Mouse (Mus musculus): ENCODE measurements around the gene Rdh16f1. TPM values are rescaled to one million over a fixed set of nuclear protein-coding genes. Genes with fewer than 3 reads are reported as not detected.
"Not testable (repeated sequence)": the region's sequence is repeated elsewhere in the genome, so short reads cannot be mapped to it uniquely, and the experiment has no call there.

Gene Rdh16f1
- polyA plus RNA-seq, 1 experiment from 2014 or later: 0.18 TPM

DNA sequence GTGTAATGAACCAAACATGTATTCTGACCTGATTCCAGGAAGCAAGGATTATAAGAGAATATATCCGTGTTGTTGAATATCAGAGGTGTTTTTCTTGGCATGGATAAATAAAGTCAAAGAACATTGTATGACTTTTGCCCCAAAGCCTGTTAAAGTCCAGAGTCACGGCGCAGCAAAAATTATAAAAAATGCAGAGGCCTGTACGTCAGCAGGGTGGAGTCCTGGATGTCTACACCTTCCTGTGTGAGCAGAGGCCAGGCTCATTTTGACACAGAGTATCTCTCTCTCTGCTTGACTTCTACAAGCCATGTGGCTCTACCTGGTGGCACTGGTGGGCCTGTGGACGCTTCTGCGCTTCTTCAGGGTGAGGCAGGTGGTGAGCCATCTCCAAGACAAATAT is 41.3 kb downstream of the Rdh16f1 start, which contains the start of gene Rdh16:
Gene Rdh16 (plus strand): TSS at position 262 of the 400 bp plus-strand sequence.
- H3K4me3 ChIP-seq: no peak within 1 kb of the TSS
- no peak for ATAC-seq
- no peaks in the 10 kb centered on the region for H3K36me3 ChIP-seq
- no peaks in the 10 kb centered on the region for H3K9me3 ChIP-seq (replicated peaks)
- no peak within 1 kb of the TSS for H3K4me2 ChIP-seq
- 65% methylated on average over 6 of the region's 6 CpGs for WGBS (ENCODE audit: insufficient replicate concordance)
- no peak within 1 kb of the TSS for H3K27ac ChIP-seq
- no peaks in the 10 kb centered on the region for H3K27me3 ChIP-seq (replicated peaks)
- H3K4me1 ChIP-seq: no peaks in the 10 kb centered on the region
- H3K9ac ChIP-seq: no peak within 1 kb of the TSS

- 69% methylated on average over 2 of the region's 2 CpGs for WGBS (ENCODE audit: insufficient replicate concordance)
Observed at GRCm38 (mm10) chr10:127801612-127802011, 42.0 kb downstream of the Rdh16f1 start.

DNA sequence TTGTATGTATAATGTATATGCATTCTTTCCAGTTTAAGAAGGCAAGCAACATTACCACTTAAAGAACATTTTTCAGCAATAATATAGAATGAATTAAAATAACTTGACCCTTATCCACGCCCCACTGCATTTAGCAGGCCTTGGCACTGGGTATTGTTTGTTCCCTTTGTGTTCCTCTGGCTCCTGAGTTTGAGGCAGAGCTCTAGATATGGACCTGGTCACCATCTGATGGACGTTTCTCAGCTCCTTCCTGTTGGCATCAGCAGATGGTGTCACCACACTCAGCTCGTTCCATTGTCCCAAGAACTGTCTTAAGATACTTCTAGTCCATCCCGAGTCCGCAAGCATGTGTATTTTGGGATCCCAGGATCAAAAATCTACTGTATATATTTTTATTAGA is 42.6 kb downstream of the Rdh16f1 start:
- Histone ChIP-seq H3K36me3 (no peaks in the 10 kb centered on the region), H3K4me2 (no peak overlapping the region), H3K9ac (no peak overlapping the region), H3K4me3 (no peak overlapping the region), H3K27me3 (replicated peaks) (no peaks in the 10 kb centered on the region), H3K4me1 (no peaks in the 10 kb centered on the region), H3K9me3 (replicated peaks) (no peaks in the 10 kb centered on the region), H3K27ac (no peak overlapping the region)
- ATAC-seq: no peak
- WGBS (ENCODE audit: insufficient replicate concordance): 58% methylated on average over 5 of the region's 5 CpGs

More at GRCm38 (mm10) chr10:127801612-127802011, 42.0 kb downstream of the Rdh16f1 start:
- no peaks in the 10 kb centered on the region for H3K36me3 ChIP-seq
- no peak overlapping the region for H3K27ac ChIP-seq
- H3K4me1 ChIP-seq: no peaks in the 10 kb centered on the region
- H3K4me3 ChIP-seq: no peak overlapping the region
- H3K27me3 ChIP-seq (replicated peaks): no peaks in the 10 kb centered on the region
- H3K9ac ChIP-seq: no peak overlapping the region
- ATAC-seq: no peak
- H3K9me3 ChIP-seq (replicated peaks): no peaks in the 10 kb centered on the region
- H3K4me2 ChIP-seq: no peak overlapping the region

- H3K36me3 ChIP-seq: no peaks in the 10 kb centered on the region
- H3K4me1 ChIP-seq: no peaks in the 10 kb centered on the region
- no peak overlapping the region for H3K4me2 ChIP-seq
- no peak overlapping the region for H3K4me3 ChIP-seq
- no peaks in the 10 kb centered on the region for H3K9me3 ChIP-seq (replicated peaks)
- ATAC-seq: no peak
- no peak overlapping the region for H3K9ac ChIP-seq
- WGBS (ENCODE audit: insufficient replicate concordance): 63% methylated on average over 7 of the region's 7 CpGs
- H3K27ac ChIP-seq: no peak overlapping the region
- H3K27me3 ChIP-seq (replicated peaks): no peaks in the 10 kb centered on the region
Observed at GRCm38 (mm10) chr10:127804416-127804815, 44.8 kb downstream of the Rdh16f1 start.

- Histone ChIP-seq H3K9me3 (replicated peaks) (peaks cover 1% of the 10 kb centered on the region; the same call in 1 of the 2 replicates), H3K27ac (no peak overlapping the region), H3K4me2 (no peak overlapping the region), H3K27me3 (replicated peaks) (no peaks in the 10 kb centered on the region), H3K36me3 (no peaks in the 10 kb centered on the region), H3K9ac (no peak overlapping the region), H3K4me1 (no peaks in the 10 kb centered on the region), H3K4me3 (no peak overlapping the region)
- no peak for ATAC-seq
Observed at GRCm38 (mm10) chr10:127815888-127816287, 56.3 kb downstream of the Rdh16f1 start.

- H3K4me1 ChIP-seq; H3K4me3 ChIP-seq; H3K27me3 ChIP-seq (replicated peaks); ATAC-seq; H3K4me2 ChIP-seq; H3K27ac ChIP-seq; H3K9me3 ChIP-seq (replicated peaks); H3K9ac ChIP-seq; H3K36me3 ChIP-seq: not testable (repeated sequence)
- 50% methylated on average over 4 of the region's 4 CpGs for WGBS (ENCODE audit: insufficient replicate concordance)
Observed at GRCm38 (mm10) chr10:127817268-127817910, 57.8 kb downstream of the Rdh16f1 start.

DNA sequence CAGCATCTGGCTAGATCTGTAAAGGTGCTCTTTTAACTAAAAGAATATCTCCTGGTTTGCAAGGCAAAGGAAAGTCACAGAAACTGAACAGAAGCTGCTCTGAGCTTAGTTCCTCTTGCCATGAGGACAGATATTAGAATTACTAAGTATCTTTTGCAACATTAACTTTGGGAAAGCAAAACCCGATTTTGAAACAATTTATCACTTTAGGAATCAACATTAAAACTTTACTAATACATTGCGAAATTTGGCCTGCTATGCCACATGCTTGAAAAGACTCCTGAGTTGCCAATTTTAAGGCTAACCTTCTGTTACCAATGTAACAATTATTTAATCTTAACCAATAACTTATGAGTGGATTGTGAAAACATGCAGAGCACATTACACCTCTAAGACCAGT is 62.2 kb downstream of the Rdh16f1 start:
- not testable (repeated sequence) for H3K4me3 ChIP-seq; H3K9me3 ChIP-seq (replicated peaks); H3K27ac ChIP-seq; H3K9ac ChIP-seq; H3K4me1 ChIP-seq; H3K27me3 ChIP-seq (replicated peaks); H3K36me3 ChIP-seq; ATAC-seq; H3K4me2 ChIP-seq
- WGBS (ENCODE audit: insufficient replicate concordance): 62% methylated on average over 2 of the region's 2 CpGs

- ATAC-seq: no peak
- no peak overlapping the region for H3K4me2 ChIP-seq
- no peaks in the 10 kb centered on the region for H3K4me1 ChIP-seq
- no peaks in the 10 kb centered on the region for H3K36me3 ChIP-seq
- no peak overlapping the region for H3K9ac ChIP-seq
- 54% methylated on average over 6 of the region's 6 CpGs for WGBS (ENCODE audit: insufficient replicate concordance)
- H3K9me3 ChIP-seq (replicated peaks): 0 out of 2 replicates have a peak, but pooled peaks cover 3% of the 10 kb centered on the region
- H3K27ac ChIP-seq: no peak overlapping the region
- H3K4me3 ChIP-seq: no peak overlapping the region
- no peaks in the 10 kb centered on the region for H3K27me3 ChIP-seq (replicated peaks)
Observed at GRCm38 (mm10) chr10:127825386-127825785, 65.8 kb downstream of the Rdh16f1 start.

DNA sequence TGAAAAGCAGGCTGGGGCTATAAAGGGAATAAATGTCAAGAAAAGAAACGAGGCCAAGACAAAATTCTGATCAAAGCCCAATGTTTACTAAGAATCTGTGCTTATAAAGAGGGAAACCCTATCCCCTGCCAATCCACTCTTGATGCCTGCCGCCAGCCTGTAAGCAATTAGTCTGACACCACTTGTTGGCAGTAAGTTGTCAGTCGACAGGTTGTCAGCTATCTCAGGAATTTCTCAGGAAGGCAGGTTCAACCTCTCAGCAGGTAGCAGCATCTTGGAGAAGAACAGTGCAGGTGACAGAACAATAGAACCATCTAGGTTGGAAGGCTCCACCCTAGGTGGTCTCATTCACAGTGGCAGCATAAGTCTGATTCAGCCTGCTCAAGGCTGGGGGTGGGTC is 69.5 kb downstream of the Rdh16f1 start:
- no peak overlapping the region for H3K4me3 ChIP-seq
- no peak overlapping the region for H3K27ac ChIP-seq
- no peaks in the 10 kb centered on the region for H3K36me3 ChIP-seq
- no peaks in the 10 kb centered on the region for H3K27me3 ChIP-seq (replicated peaks)
- ATAC-seq: no peak
- no peaks in the 10 kb centered on the region for H3K9me3 ChIP-seq (replicated peaks)
- H3K9ac ChIP-seq: no peak overlapping the region
- no peaks in the 10 kb centered on the region for H3K4me1 ChIP-seq
- 67% methylated on average over 3 of the region's 3 CpGs for WGBS (ENCODE audit: insufficient replicate concordance)
- no peak overlapping the region for H3K4me2 ChIP-seq

GRCm38 (mm10) chr10:127834186-127834585 is 74.6 kb downstream of the Rdh16f1 start:
- H3K36me3 ChIP-seq; H3K4me2 ChIP-seq; H3K4me3 ChIP-seq; H3K9me3 ChIP-seq (replicated peaks); H3K27ac ChIP-seq; H3K27me3 ChIP-seq (replicated peaks); H3K4me1 ChIP-seq; H3K9ac ChIP-seq; ATAC-seq: not testable (repeated sequence)
- WGBS (ENCODE audit: insufficient replicate concordance): 73% methylated on average over 1 of the region's 1 CpGs

DNA sequence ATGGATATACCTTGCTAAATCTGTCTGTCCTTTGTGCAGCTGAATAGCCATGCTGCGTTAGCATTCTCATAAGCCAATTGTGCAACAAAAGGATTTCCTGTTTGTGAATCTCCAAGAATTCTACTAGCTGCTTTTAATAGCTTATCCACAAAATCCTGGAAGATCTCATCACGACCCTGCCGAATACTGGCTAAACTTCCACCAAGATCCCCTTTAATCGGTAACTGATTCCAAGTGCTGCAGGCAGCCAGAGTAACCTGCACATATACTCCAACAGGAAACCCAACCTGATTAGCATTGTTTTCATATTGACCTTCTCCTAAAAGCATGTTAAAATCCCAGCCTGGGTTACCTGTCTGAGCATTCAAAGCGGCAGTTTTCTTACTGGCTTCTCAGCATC is 75.7 kb downstream of the Rdh16f1 start:
- Histone ChIP-seq H3K27me3 (replicated peaks) (no peaks in the 10 kb centered on the region), H3K9me3 (replicated peaks) (no peaks in the 10 kb centered on the region), H3K4me2 (no peak overlapping the region), H3K36me3 (no peaks in the 10 kb centered on the region), H3K9ac (no peak overlapping the region), H3K27ac (no peak overlapping the region), H3K4me1 (no peaks in the 10 kb centered on the region), H3K4me3 (no peak overlapping the region)
- 69% methylated on average over 5 of the region's 5 CpGs for WGBS (ENCODE audit: insufficient replicate concordance)
- ATAC-seq: no peak

GRCm38 (mm10) chr10:127837793-127838192 is 78.2 kb downstream of the Rdh16f1 start:
- not testable (repeated sequence) for H3K9me3 ChIP-seq (replicated peaks); H3K4me3 ChIP-seq; H3K4me2 ChIP-seq; H3K27ac ChIP-seq; H3K9ac ChIP-seq; ATAC-seq; H3K4me1 ChIP-seq; H3K27me3 ChIP-seq (replicated peaks); H3K36me3 ChIP-seq
- WGBS (ENCODE audit: insufficient replicate concordance): 79% methylated on average over 5 of the region's 5 CpGs

- 59% methylated on average over 2 of the region's 2 CpGs for WGBS (ENCODE audit: insufficient replicate concordance)
- no peak for ATAC-seq
- no peaks in the 10 kb centered on the region for H3K36me3 ChIP-seq
- H3K4me2 ChIP-seq: no peak overlapping the region
- H3K27ac ChIP-seq: no peak overlapping the region
- H3K4me3 ChIP-seq: no peak overlapping the region
- H3K27me3 ChIP-seq (replicated peaks): no peaks in the 10 kb centered on the region
- no peak overlapping the region for H3K9ac ChIP-seq
- no peaks in the 10 kb centered on the region for H3K4me1 ChIP-seq
- no peaks in the 10 kb centered on the region for H3K9me3 ChIP-seq (replicated peaks)
Observed at GRCm38 (mm10) chr10:127838539-127838938, 79.0 kb downstream of the Rdh16f1 start.

Data from liver, embryonic 12.5 days (tissue).